Mouse (Mus musculus): ENCODE data around the gene Lgr6.

Gene Lgr6

GRCm38 (mm10) chr1:134955050-134955636 is 149.9 kb downstream of the Lgr6 start:
- DNase-seq (ENCODE audit: low spot score), result no peak

- no peak for DNase-seq (ENCODE audit: low spot score)
These were observed 155.1 kb downstream of the Lgr6 start for GRCm38 (mm10) chr1:134949946-134950345.

- DNase-seq (ENCODE audit: low spot score), result no peak
These were observed 157.5 kb downstream of the Lgr6 start for GRCm38 (mm10) chr1:134947590-134947989.

GRCm38 (mm10) chr1:134942898-134943297 is 162.2 kb downstream of the Lgr6 start:
- DNase-seq (ENCODE audit: low spot score), result no peak

GRCm38 (mm10) chr1:134940863-134941262 is 164.2 kb downstream of the Lgr6 start:
- DNase-seq (ENCODE audit: low spot score), result no peak

GRCm38 (mm10) chr1:134938233-134938632 is 166.8 kb downstream of the Lgr6 start:
- no peak for DNase-seq (ENCODE audit: low spot score)

GRCm38 (mm10) chr1:134936335-134936734 is 168.7 kb downstream of the Lgr6 start:
- no peak for DNase-seq (ENCODE audit: low spot score)
